Mouse (Mus musculus): Measurements from ENCODE around the gene Smarcc2. TPM values are rescaled to one million over a fixed set of nuclear protein-coding genes. Genes with fewer than 3 reads are reported as not detected.

The Smarcc2 gene
- polyA plus RNA-seq, 1 experiment from 2014 or later = 96.7 TPM

DNA sequence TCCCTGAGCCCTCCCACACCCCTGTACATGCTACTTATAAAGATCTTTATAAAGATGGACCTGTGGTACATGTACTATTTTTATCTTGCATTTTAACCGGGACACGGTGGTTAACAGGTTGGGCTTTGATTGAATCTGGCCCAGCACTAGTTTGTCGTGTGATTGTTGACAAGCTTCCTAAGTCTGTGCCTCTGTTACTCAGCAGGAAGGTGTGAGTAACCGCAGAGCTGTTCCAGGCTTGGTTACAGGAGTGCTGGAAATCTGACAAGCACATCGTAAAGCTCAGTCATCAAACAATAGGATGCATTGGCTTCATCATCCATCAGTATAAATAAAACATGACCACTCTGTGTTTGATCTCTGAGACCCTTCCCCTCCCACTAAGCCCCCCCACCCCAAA lies 36.6 kb upstream of the Smarcc2 start:
- ATAC-seq (ENCODE audit: low FRiP score, low TSS enrichment) = no peak
- H3K9me3 ChIP-seq (ENCODE audit: control insufficient read depth, low read length) = no peaks in the 10 kb centered on the region
- H3K9ac ChIP-seq (ENCODE audit: low read depth, low read length) = no peak overlapping the region
- H3K36me3 ChIP-seq (ENCODE audit: control insufficient read depth, insufficient read depth, low read length) = peaks cover 69% of the 10 kb centered on the region
- H3K4me1 ChIP-seq (ENCODE audit: control insufficient read depth, insufficient read depth, low read length) = no peaks in the 10 kb centered on the region
- H3K27me3 ChIP-seq (ENCODE audit: control insufficient read depth, insufficient read depth, low read length) = no peaks in the 10 kb centered on the region
- no peak overlapping the region for H3K27ac ChIP-seq (ENCODE audit: low read depth, low read length)
- H3K4me2 ChIP-seq (replicated peaks; ENCODE audit: low read depth, low read length) = no peak overlapping the region
- no peak overlapping the region for H3K4me3 ChIP-seq (ENCODE audit: low read length)
- 74% methylated on average over 5 of the region's 5 CpGs for WGBS

DNA sequence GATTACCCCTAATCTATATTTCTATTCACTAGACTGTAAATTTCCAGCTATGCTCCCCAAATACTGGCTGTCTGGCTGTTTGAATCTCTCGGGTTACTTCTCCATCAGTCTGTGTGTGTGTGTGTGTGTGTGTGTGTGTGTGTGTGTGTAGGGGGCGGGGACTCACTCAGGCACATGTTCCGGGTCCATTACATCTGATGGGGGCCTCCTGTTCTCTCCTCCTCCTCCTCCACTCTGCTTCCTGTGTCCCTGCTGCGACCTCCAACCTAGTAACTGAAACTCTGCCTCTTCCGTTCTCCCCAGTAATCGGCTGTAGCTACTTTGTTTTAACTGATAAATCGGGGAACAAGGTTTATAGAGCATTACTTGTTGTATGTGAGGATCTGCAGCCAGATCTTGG lies 34.4 kb upstream of the Smarcc2 start:
- H3K4me3 ChIP-seq (ENCODE audit: low read length) = no peak overlapping the region
- no peaks in the 10 kb centered on the region for H3K27me3 ChIP-seq (ENCODE audit: control insufficient read depth, insufficient read depth, low read length)
- H3K4me2 ChIP-seq (replicated peaks; ENCODE audit: low read depth, low read length) = no peak overlapping the region
- no peak overlapping the region for H3K9ac ChIP-seq (ENCODE audit: low read depth, low read length)
- peak overlapping the region; percentile 65; the same call in 1 of the 2 replicates for H3K27ac ChIP-seq (ENCODE audit: low read depth, low read length)
- H3K4me1 ChIP-seq (ENCODE audit: control insufficient read depth, insufficient read depth, low read length) = no peaks in the 10 kb centered on the region
- H3K36me3 ChIP-seq (ENCODE audit: control insufficient read depth, insufficient read depth, low read length) = peaks cover 66% of the 10 kb centered on the region
- no peaks in the 10 kb centered on the region for H3K9me3 ChIP-seq (ENCODE audit: control insufficient read depth, low read length)
- peak; percentile 87 for ATAC-seq (ENCODE audit: low FRiP score, low TSS enrichment)
- 9% methylated on average over 7 of the region's 7 CpGs for WGBS

- WGBS = 67% methylated on average over 3 of the region's 3 CpGs
- Histone ChIP-seq H3K9me3 (ENCODE audit: control insufficient read depth, low read length) (no peaks in the 10 kb centered on the region), H3K36me3 (ENCODE audit: control insufficient read depth, insufficient read depth, low read length) (peaks cover 65% of the 10 kb centered on the region), H3K27ac (ENCODE audit: low read depth, low read length) (peak overlapping the region; percentile 65; the same call in 1 of the 2 replicates), H3K4me2 (replicated peaks; ENCODE audit: low read depth, low read length) (no peak overlapping the region), H3K4me3 (ENCODE audit: low read length) (no peak overlapping the region), H3K4me1 (ENCODE audit: control insufficient read depth, insufficient read depth, low read length) (no peaks in the 10 kb centered on the region), H3K27me3 (ENCODE audit: control insufficient read depth, insufficient read depth, low read length) (no peaks in the 10 kb centered on the region), H3K9ac (ENCODE audit: low read depth, low read length) (no peak overlapping the region)
- no peak for ATAC-seq (ENCODE audit: low FRiP score, low TSS enrichment)
Observed at GRCm38 (mm10) chr10:128425260-128425659, 33.8 kb upstream of the Smarcc2 start.

GRCm38 (mm10) chr10:128429052-128429451 lies 30.0 kb upstream of the Smarcc2 start:
- Histone ChIP-seq H3K4me1 (ENCODE audit: control insufficient read depth, insufficient read depth, low read length) (0 out of 2 replicates have a peak, but pooled peaks cover 3% of the 10 kb centered on the region), H3K27me3 (ENCODE audit: control insufficient read depth, insufficient read depth, low read length) (no peaks in the 10 kb centered on the region), H3K9ac (ENCODE audit: low read depth, low read length) (no peak overlapping the region), H3K9me3 (ENCODE audit: control insufficient read depth, low read length) (no peaks in the 10 kb centered on the region), H3K4me2 (replicated peaks; ENCODE audit: low read depth, low read length) (no peak overlapping the region), H3K36me3 (ENCODE audit: control insufficient read depth, insufficient read depth, low read length) (peaks cover 43% of the 10 kb centered on the region), H3K27ac (ENCODE audit: low read depth, low read length) (no peak overlapping the region), H3K4me3 (ENCODE audit: low read length) (no peak overlapping the region)
- ATAC-seq (ENCODE audit: low FRiP score, low TSS enrichment) = no peak
- WGBS = 80% methylated on average over 5 of the region's 5 CpGs

DNA sequence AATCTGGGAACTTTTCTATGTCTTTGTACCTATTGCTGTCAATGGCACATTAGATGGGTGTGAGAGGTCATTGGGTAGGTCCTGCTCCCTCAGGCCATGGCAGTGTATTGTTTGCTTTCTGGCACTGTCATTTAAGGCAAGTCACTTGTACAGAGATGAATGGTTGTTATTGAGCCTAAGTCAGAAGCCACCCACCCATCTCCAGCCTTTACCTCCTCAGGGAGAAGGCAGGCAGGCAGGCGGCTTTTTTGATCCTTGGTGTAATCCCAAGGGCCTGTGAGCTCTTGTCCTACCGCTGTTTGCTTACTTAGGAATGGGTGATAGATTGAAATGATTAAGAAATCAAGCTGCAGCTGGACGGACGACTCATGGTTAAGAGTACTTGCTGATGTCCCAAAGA lies 29.6 kb upstream of the Smarcc2 start:
- Histone ChIP-seq H3K9me3 (ENCODE audit: control insufficient read depth, low read length) (no peaks in the 10 kb centered on the region), H3K9ac (ENCODE audit: low read depth, low read length) (no peak overlapping the region), H3K27ac (ENCODE audit: low read depth, low read length) (no peak overlapping the region), H3K27me3 (ENCODE audit: control insufficient read depth, insufficient read depth, low read length) (no peaks in the 10 kb centered on the region), H3K4me3 (ENCODE audit: low read length) (no peak overlapping the region), H3K36me3 (ENCODE audit: control insufficient read depth, insufficient read depth, low read length) (peaks cover 40% of the 10 kb centered on the region), H3K4me1 (ENCODE audit: control insufficient read depth, insufficient read depth, low read length) (peaks cover 6% of the 10 kb centered on the region), H3K4me2 (replicated peaks; ENCODE audit: low read depth, low read length) (no peak overlapping the region)
- WGBS = 86% methylated on average over 4 of the region's 4 CpGs
- no peak for ATAC-seq (ENCODE audit: low FRiP score, low TSS enrichment)

DNA sequence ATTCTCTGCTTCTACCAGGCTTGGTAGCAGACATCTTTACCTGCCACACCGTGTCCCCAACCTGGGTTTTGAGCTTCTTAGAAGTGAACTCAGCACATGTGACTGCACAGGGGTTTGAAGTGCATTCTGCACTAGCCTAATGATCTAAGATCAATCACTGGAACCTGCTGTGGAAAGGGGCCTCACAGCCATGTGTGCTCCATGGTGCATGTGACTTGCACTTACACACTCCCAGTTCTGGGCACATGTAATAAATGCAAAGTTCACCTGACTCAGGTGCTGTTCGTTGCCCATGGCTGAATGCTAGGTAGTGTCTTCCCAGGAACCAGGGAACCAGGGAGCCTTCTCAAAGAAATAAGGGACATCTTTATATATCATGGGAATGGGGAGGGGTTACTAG lies 25.6 kb upstream of the Smarcc2 start:
- Histone ChIP-seq H3K4me2 (replicated peaks; ENCODE audit: low read depth, low read length) (no peak overlapping the region), H3K4me3 (ENCODE audit: low read length) (no peak overlapping the region), H3K9ac (ENCODE audit: low read depth, low read length) (no peak overlapping the region), H3K36me3 (ENCODE audit: control insufficient read depth, insufficient read depth, low read length) (peaks cover 63% of the 10 kb centered on the region), H3K4me1 (ENCODE audit: control insufficient read depth, insufficient read depth, low read length) (peaks cover 15% of the 10 kb centered on the region), H3K9me3 (ENCODE audit: control insufficient read depth, low read length) (no peaks in the 10 kb centered on the region), H3K27ac (ENCODE audit: low read depth, low read length) (no peak overlapping the region), H3K27me3 (ENCODE audit: control insufficient read depth, insufficient read depth, low read length) (no peaks in the 10 kb centered on the region)
- WGBS = 71% methylated on average over 2 of the region's 2 CpGs
- no peak for ATAC-seq (ENCODE audit: low FRiP score, low TSS enrichment)

GRCm38 (mm10) chr10:128434681-128435080 lies 24.4 kb upstream of the Smarcc2 start:
- peak overlapping the region; percentile 48; the same call in 1 of the 2 replicates for H3K27ac ChIP-seq (ENCODE audit: low read depth, low read length)
- peaks cover 61% of the 10 kb centered on the region for H3K36me3 ChIP-seq (ENCODE audit: control insufficient read depth, insufficient read depth, low read length)
- H3K4me1 ChIP-seq (ENCODE audit: control insufficient read depth, insufficient read depth, low read length) = peaks cover 22% of the 10 kb centered on the region
- H3K27me3 ChIP-seq (ENCODE audit: control insufficient read depth, insufficient read depth, low read length) = no peaks in the 10 kb centered on the region
- no peak overlapping the region for H3K4me3 ChIP-seq (ENCODE audit: low read length)
- H3K9me3 ChIP-seq (ENCODE audit: control insufficient read depth, low read length) = no peaks in the 10 kb centered on the region
- H3K4me2 ChIP-seq (replicated peaks; ENCODE audit: low read depth, low read length) = no peak overlapping the region
- 0 out of 2 replicates have a peak, but pooled peaks have one; percentile 6 for ATAC-seq (ENCODE audit: low FRiP score, low TSS enrichment)
- H3K9ac ChIP-seq (ENCODE audit: low read depth, low read length) = no peak overlapping the region
- 69% methylated on average over 10 of the region's 10 CpGs for WGBS

- Histone ChIP-seq H3K36me3 (ENCODE audit: control insufficient read depth, insufficient read depth, low read length) (peaks cover 62% of the 10 kb centered on the region), H3K9me3 (ENCODE audit: control insufficient read depth, low read length) (no peaks in the 10 kb centered on the region), H3K9ac (ENCODE audit: low read depth, low read length) (no peak overlapping the region), H3K4me2 (replicated peaks; ENCODE audit: low read depth, low read length) (no peak overlapping the region), H3K27me3 (ENCODE audit: control insufficient read depth, insufficient read depth, low read length) (no peaks in the 10 kb centered on the region), H3K4me1 (ENCODE audit: control insufficient read depth, insufficient read depth, low read length) (peaks cover 25% of the 10 kb centered on the region), H3K27ac (ENCODE audit: low read depth, low read length) (peak overlapping the region; percentile 48; the same call in 1 of the 2 replicates), H3K4me3 (ENCODE audit: low read length) (no peak overlapping the region)
- ATAC-seq (ENCODE audit: low FRiP score, low TSS enrichment) = peak; percentile 84
- whole genome bisulfite sequencing = 45% methylated on average over 17 of the region's 17 CpGs
Observed at GRCm38 (mm10) chr10:128435186-128435823, 23.7 kb upstream of the Smarcc2 start.

DNA sequence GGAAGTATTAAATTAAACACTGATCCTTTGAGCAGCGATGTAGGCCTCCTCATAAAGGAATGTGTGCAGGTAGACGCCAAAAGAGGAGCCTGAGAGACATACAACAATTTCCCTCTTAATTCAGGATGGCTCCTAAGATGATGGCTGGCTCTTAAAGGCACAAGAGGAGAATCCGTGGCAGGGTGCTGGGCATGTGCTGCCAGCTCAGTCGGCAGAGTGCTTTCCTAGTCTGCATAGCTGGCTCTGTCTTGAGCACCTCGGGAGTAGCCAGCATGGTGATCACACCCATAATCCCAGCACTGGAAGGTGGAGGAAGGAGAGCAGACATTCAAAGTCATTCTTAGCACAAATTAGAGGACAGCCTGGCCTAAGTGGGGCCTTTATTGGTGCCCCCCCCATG lies 23.2 kb upstream of the Smarcc2 start:
- no peak overlapping the region for H3K4me3 ChIP-seq (ENCODE audit: low read length)
- peaks cover 25% of the 10 kb centered on the region for H3K4me1 ChIP-seq (ENCODE audit: control insufficient read depth, insufficient read depth, low read length)
- no peak overlapping the region for H3K9ac ChIP-seq (ENCODE audit: low read depth, low read length)
- peak overlapping the region; percentile 48; the same call in 1 of the 2 replicates for H3K27ac ChIP-seq (ENCODE audit: low read depth, low read length)
- WGBS = 61% methylated on average over 5 of the region's 5 CpGs
- H3K4me2 ChIP-seq (replicated peaks; ENCODE audit: low read depth, low read length) = no peak overlapping the region
- H3K9me3 ChIP-seq (ENCODE audit: control insufficient read depth, low read length) = no peaks in the 10 kb centered on the region
- H3K36me3 ChIP-seq (ENCODE audit: control insufficient read depth, insufficient read depth, low read length) = peaks cover 64% of the 10 kb centered on the region
- ATAC-seq (ENCODE audit: low FRiP score, low TSS enrichment) = no peak
- no peaks in the 10 kb centered on the region for H3K27me3 ChIP-seq (ENCODE audit: control insufficient read depth, insufficient read depth, low read length)
